ENCODE assay signal across 7 mouse cellular contexts in genomic region chr17:5493809-5494208, GRCm38 (mm10). TPM values are rescaled to one million over a fixed set of nuclear protein-coding genes. Genes with fewer than 3 reads are reported as not detected.
DNase-seq lines count a peak whose midpoint lies in the region; ATAC-seq and TF ChIP-seq lines count a peak whose summit lies in the region.

No protein-coding gene starts in this region.

- no peak for DNase-seq in CH12.LX (ENCODE audit: extremely low read depth)
- peak; percentile 8 for DNase-seq in R1 (ENCODE audit: low read depth, low spot score)
- DNase-seq in Muller cell, postnatal 12 days (ENCODE audit: inconsistent ontology term): no peak
- no peak for DNase-seq in urinary bladder, postnatal 4 days (ENCODE audit: low spot score in 2 of 2)

- no peak for ATAC-seq in heart, embryonic 16.5 days (replicated peaks; ENCODE audit: extremely low read depth, insufficient read depth, low FRiP score)
- no peak for ATAC-seq in limb, embryonic 12.5 days (ENCODE audit: insufficient number of reproducible peaks, insufficient read depth, low FRiP score, low TSS enrichment, low read depth)
- no peak for ATAC-seq in neural tube, embryonic 14.5 days (ENCODE audit: low read depth)

- H3K36me3 ChIP-seq in CH12.LX (replicated peaks in 1 of 2; ENCODE audit: control insufficient read depth in 1 of 2, insufficient read depth in 1 of 2, low read length in 1 of 2): no peaks in the 10 kb centered on the region
- no peaks in the 10 kb centered on the region for H3K36me3 ChIP-seq in heart, embryonic 16.5 days (ENCODE audit: control insufficient read depth, insufficient read depth)
- H3K36me3 ChIP-seq in limb, embryonic 12.5 days: no peaks in the 10 kb centered on the region
- H3K36me3 ChIP-seq in neural tube, embryonic 14.5 days (ENCODE audit: control insufficient read depth, insufficient read depth, low read length): no peaks in the 10 kb centered on the region

- no peak overlapping the region for H3K27ac ChIP-seq in CH12.LX (ENCODE audit: insufficient read depth, low read depth)
- H3K27ac ChIP-seq in heart, embryonic 16.5 days (ENCODE audit: low read length): no peak overlapping the region
- no peak overlapping the region for H3K27ac ChIP-seq in limb, embryonic 12.5 days
- H3K27ac ChIP-seq in neural tube, embryonic 14.5 days (ENCODE audit: low read depth, low read length): no peak overlapping the region

- no peak for TF ChIP-seq CTCF in CH12.LX (conservative IDR thresholded peaks at IDR 0.05 in 1 of 2, IDR thresholded peaks at IDR 0.05 in 1 of 2; ENCODE audit: low read depth in 2 of 2, low read length in 2 of 2)

- no peaks in the 10 kb centered on the region for H3K9me3 ChIP-seq in CH12.LX (replicated peaks; ENCODE audit: low read length)
- H3K9me3 ChIP-seq in heart, embryonic 16.5 days (replicated peaks; ENCODE audit: control insufficient read depth, low read length): no peaks in the 10 kb centered on the region
- no peaks in the 10 kb centered on the region for H3K9me3 ChIP-seq in limb, embryonic 12.5 days
- no peaks in the 10 kb centered on the region for H3K9me3 ChIP-seq in neural tube, embryonic 14.5 days (ENCODE audit: control insufficient read depth, low read length)

- in situ Hi-C loops in CH12.LX (cut with MboI; ENCODE audit: low pct_ligation_motif_present, low pct_unique_long_range_greater_than_20kb, low sequenced_read_pairs): no loop called here

- dilution Hi-C loops in CH12.LX (cut with MboI; ENCODE audit: extremely low pct_ligation_motif_present, extremely low pct_unique_long_range_greater_than_20kb, low sequenced_read_pairs): no loop called here

- TF ChIP-seq POLR2A in CH12.LX (IDR thresholded peaks at IDR 0.05; ENCODE audit: low read depth, low read length): no peak

- no peak overlapping the region for H3K9ac ChIP-seq in CH12.LX (ENCODE audit: insufficient read depth, low read depth)
- peak overlapping the region; percentile 76 for H3K9ac ChIP-seq in heart, embryonic 16.5 days (ENCODE audit: low read length)
- peak overlapping the region; percentile 70; the same call in 1 of the 2 replicates for H3K9ac ChIP-seq in limb, embryonic 12.5 days (replicated peaks)
- peak overlapping the region; percentile 75; the same call in 1 of the 2 replicates for H3K9ac ChIP-seq in neural tube, embryonic 14.5 days (replicated peaks; ENCODE audit: low read depth, low read length)

- WGBS in heart, embryonic 16.5 days: 31% methylated on average over 4 of the region's 4 CpGs
- 16% methylated on average over 4 of the region's 4 CpGs for WGBS in limb, embryonic 12.5 days
- WGBS in neural tube, embryonic 14.5 days: 29% methylated on average over 4 of the region's 4 CpGs

- H3K27me3 ChIP-seq in CH12.LX (replicated peaks): peaks cover 23% of the 10 kb centered on the region
- H3K27me3 ChIP-seq in heart, embryonic 16.5 days (ENCODE audit: control insufficient read depth, insufficient read depth, low read length): peaks cover 3% of the 10 kb centered on the region
- peaks cover 34% of the 10 kb centered on the region for H3K27me3 ChIP-seq in limb, embryonic 12.5 days
- H3K27me3 ChIP-seq in neural tube, embryonic 14.5 days (ENCODE audit: control insufficient read depth, insufficient read depth, low read length): no peaks in the 10 kb centered on the region

- H3K4me1 ChIP-seq in CH12.LX (ENCODE audit: control insufficient read depth in 1 of 2, insufficient read depth in 2 of 2): peaks cover 2 to 13% of the 10 kb centered on the region in 2 experiments; a peak in 2 of 4 replicates
- H3K4me1 ChIP-seq in heart, embryonic 16.5 days (ENCODE audit: control insufficient read depth, insufficient read depth, low read length): peaks cover 12% of the 10 kb centered on the region
- H3K4me1 ChIP-seq in limb, embryonic 12.5 days (replicated peaks): peaks cover 13% of the 10 kb centered on the region
- peaks cover 25% of the 10 kb centered on the region; the same call in 1 of the 2 replicates for H3K4me1 ChIP-seq in neural tube, embryonic 14.5 days (ENCODE audit: control insufficient read depth, insufficient read depth, low read length)

- H3K4me3 ChIP-seq in CH12.LX (replicated peaks in 1 of 3; ENCODE audit: low read depth in 2 of 3, low read length in 2 of 3, poor library complexity in 1 of 3): peak overlapping the region in 1 of 3 experiments; percentile 67
- peak overlapping the region; percentile 69 for H3K4me3 ChIP-seq in heart, embryonic 16.5 days (ENCODE audit: low read length)
- peak overlapping the region; percentile 76 for H3K4me3 ChIP-seq in limb, embryonic 12.5 days (replicated peaks)
- peak overlapping the region; percentile 67 for H3K4me3 ChIP-seq in neural tube, embryonic 14.5 days (ENCODE audit: low read depth, low read length)

- TF ChIP-seq EP300 in CH12.LX (IDR thresholded peaks at IDR 0.05; ENCODE audit: low read length): no peak

- TF ChIP-seq RAD21 in CH12.LX (IDR thresholded peaks at IDR 0.05; ENCODE audit: low read depth, low read length): no peak

- H3K79me2 ChIP-seq in CH12.LX (replicated peaks; ENCODE audit: control insufficient read depth, extremely low read depth, insufficient read depth, poor library complexity, severe bottlenecking): no peaks in the 10 kb centered on the region

- peak overlapping the region; percentile 94 for H3K4me2 ChIP-seq in CH12.LX (ENCODE audit: insufficient read depth, low read depth, poor library complexity, severe bottlenecking)
- H3K4me2 ChIP-seq in heart, embryonic 16.5 days (ENCODE audit: low read depth, low read length): peak overlapping the region; percentile 92
- peak overlapping the region; percentile 99 for H3K4me2 ChIP-seq in limb, embryonic 12.5 days
- H3K4me2 ChIP-seq in neural tube, embryonic 14.5 days (ENCODE audit: low read depth, low read length): peak overlapping the region; percentile 97

TF ChIP-seq in CH12.LX, 34 proteins besides CTCF, POLR2A, EP300 and RAD21:
- TF ChIP-seq KAT2A (IDR thresholded peaks at IDR 0.05; ENCODE audit: insufficient replicate concordance, low read length) (no peak), MAFK (IDR thresholded peaks at IDR 0.05; ENCODE audit: insufficient replicate concordance, low read length) (no peak), HCFC1 (IDR thresholded peaks at IDR 0.05; ENCODE audit: low read depth, low read length) (no peak), IRF4 (IDR thresholded peaks at IDR 0.05; ENCODE audit: low read depth, low read length) (no peak)

RNA-seq across cellular contexts. Expression of gene Zdhhc14, which starts 1.5 kb away (rescaled TPM):
- total RNA-seq in CH12.LX (2012; rRNA removed): 0.29 and 0.34 TPM in 2 replicates
- total RNA-seq in CH12.LX (2014; rRNA removed): 0.35 and 0.39 TPM in 2 replicates
- polyA plus RNA-seq in CH12.LX (2012; ENCODE audit: insufficient read length, low read depth): 0.95 and 1.3 TPM in 2 replicates
- 1.3 TPM in 2 replicates for polyA plus RNA-seq in heart, embryonic 16.5 days (2015; fragmentation: Nextera tagmentation; extraction: Ambion mirVana)
- polyA plus RNA-seq in limb, embryonic 12.5 days (2016; fragmentation: Nextera tagmentation; extraction: Ambion mirVana): 2.2 and 2.5 TPM in 2 replicates
- 12.1 and 12.8 TPM in 2 replicates for polyA plus RNA-seq in neural tube, embryonic 14.5 days (2014; fragmentation: Nextera tagmentation; extraction: Ambion mirVana)

RNA-seq across cellular contexts. Expression of gene Tmem242, which starts 53.8 kb away (rescaled TPM):
- total RNA-seq in CH12.LX (2012; rRNA removed): 68.9 and 76.2 TPM in 2 replicates
- total RNA-seq in CH12.LX (2014; rRNA removed): 83.1 and 99.1 TPM in 2 replicates
- 80.4 and 82.1 TPM in 2 replicates for polyA plus RNA-seq in CH12.LX (2012; ENCODE audit: insufficient read length, low read depth)
- polyA plus RNA-seq in heart, embryonic 16.5 days (2015; fragmentation: Nextera tagmentation; extraction: Ambion mirVana): 123 and 126 TPM in 2 replicates
- polyA plus RNA-seq in limb, embryonic 12.5 days (2016; fragmentation: Nextera tagmentation; extraction: Ambion mirVana): 127 and 153 TPM in 2 replicates
- 98.4 and 114 TPM in 2 replicates for polyA plus RNA-seq in neural tube, embryonic 14.5 days (2014; fragmentation: Nextera tagmentation; extraction: Ambion mirVana)
